Mouse (Mus musculus) splenic B cell, adult 2 months (primary cell): ENCODE measurements around the gene Apoa4.

ENCODE experiments used
- DNase-seq: peaks from one replicate; pipeline ENCODE4 v3.0.0-alpha.2; 2011; ENCODE audit warnings: low read depth, low spot score
- H3K27me3 ChIP-seq: 2 replicates; pipeline ENCODE4 v1.6.1; 2012; ENCODE audit warnings: mild to moderate bottlenecking, low read length, moderate library complexity, mixed read lengths; ENCODE audit not compliant: control insufficient read depth, poor library complexity, insufficient read depth, severe bottlenecking
- H3K36me3 ChIP-seq: 2 replicates; pipeline ENCODE4 v1.6.1; 2012; ENCODE audit warnings: mild to moderate bottlenecking, low read length, moderate library complexity, mixed read lengths; ENCODE audit not compliant: control insufficient read depth, poor library complexity, insufficient read depth, severe bottlenecking

Apoa4 gene

GRCm38 (mm10) chr9:46282631-46283436 lies 42.3 kb downstream of the Apoa4 start, which contains the start of gene Bud13:
Gene Bud13, plus strand, starts transcription at chr9:46283008.
- DNase-seq: peak; percentile 96
- H3K36me3 ChIP-seq: peaks cover 26% of the 10 kb centered on the region
- no peaks in the 10 kb centered on the region for H3K27me3 ChIP-seq
